Mouse (Mus musculus) C2C12 (cell line): ENCODE data around the gene Wipf2. TPM values are rescaled to one million over a fixed set of nuclear protein-coding genes. Genes with fewer than 3 reads are reported as not detected.

Experiments used
- H3K27me3 ChIP-seq: one replicate; pipeline ENCODE4 v1.6.1; 2011; ENCODE audit not compliant: control insufficient read depth, insufficient read depth, insufficient read length
- H3K36me3 ChIP-seq: one replicate; pipeline ENCODE4 v1.6.1; 2011; ENCODE audit not compliant: control insufficient read depth, insufficient read depth
- H3K4me3 ChIP-seq: one replicate; pipeline ENCODE4 v1.5.1; 2011; ENCODE audit warnings: mild to moderate bottlenecking, control low read depth; ENCODE audit not compliant: poor library complexity, insufficient read depth, severe bottlenecking
- H3K79me2 ChIP-seq: one replicate; pipeline ENCODE4 v1.6.1; 2011; ENCODE audit not compliant: control insufficient read depth, insufficient read depth
- H3K79me3 ChIP-seq: one replicate; pipeline ENCODE4 v1.6.1; 2011; ENCODE audit warnings: low read depth, control low read depth
- H3ac ChIP-seq: one replicate; pipeline ENCODE3; 2011; ENCODE audit warnings: low read depth; ENCODE audit not compliant: control insufficient read depth, insufficient read length
- CEBPB ChIP-seq: IDR thresholded peaks from one replicate; pipeline ENCODE4 v1.6.1; 2011; ENCODE audit warnings: low read depth, mild to moderate bottlenecking, control low read depth, moderate library complexity
- CTCF ChIP-seq: IDR thresholded peaks from one replicate; pipeline ENCODE4 v1.5.1; 2011; ENCODE audit not compliant: control insufficient read depth, insufficient read depth, insufficient read length
- FOSL1 ChIP-seq: IDR thresholded peaks from one replicate; pipeline ENCODE4 v1.8.0; 2011; ENCODE audit warnings: mild to moderate bottlenecking, low read length; ENCODE audit not compliant: poor library complexity, insufficient read depth, severe bottlenecking
- MAX ChIP-seq: IDR thresholded peaks from one replicate; pipeline ENCODE4 v1.6.1; 2011; ENCODE audit warnings: mild to moderate bottlenecking, control low read depth
- MYOD1 ChIP-seq: IDR thresholded peaks from one replicate; pipeline ENCODE4 v1.6.1; 2011; ENCODE audit warnings: low read depth; ENCODE audit not compliant: control insufficient read depth, insufficient read length
- MYOG ChIP-seq: IDR thresholded peaks from one replicate; pipeline ENCODE4 v1.6.1; 2011; ENCODE audit not compliant: control insufficient read depth, insufficient read length; ENCODE audit errors: extremely low read depth
- USF1 ChIP-seq: IDR thresholded peaks from one replicate; pipeline ENCODE4 v1.6.1; 2011; ENCODE audit warnings: low read depth, mild to moderate bottlenecking, control low read depth, moderate library complexity
- polyA plus RNA-seq: library from polyadenylated mRNA; unstranded; fragments of >200 nt; fragmentation: generic; extraction: Trizol; gene quantifications from one replicate; pipeline ENCODE4 v1.2.1, GENCODE M21; 2012; ENCODE audit warnings: missing spikeins

Wipf2 gene
- polyA plus RNA-seq, 1 experiment, result 4.5 TPM

DNA sequence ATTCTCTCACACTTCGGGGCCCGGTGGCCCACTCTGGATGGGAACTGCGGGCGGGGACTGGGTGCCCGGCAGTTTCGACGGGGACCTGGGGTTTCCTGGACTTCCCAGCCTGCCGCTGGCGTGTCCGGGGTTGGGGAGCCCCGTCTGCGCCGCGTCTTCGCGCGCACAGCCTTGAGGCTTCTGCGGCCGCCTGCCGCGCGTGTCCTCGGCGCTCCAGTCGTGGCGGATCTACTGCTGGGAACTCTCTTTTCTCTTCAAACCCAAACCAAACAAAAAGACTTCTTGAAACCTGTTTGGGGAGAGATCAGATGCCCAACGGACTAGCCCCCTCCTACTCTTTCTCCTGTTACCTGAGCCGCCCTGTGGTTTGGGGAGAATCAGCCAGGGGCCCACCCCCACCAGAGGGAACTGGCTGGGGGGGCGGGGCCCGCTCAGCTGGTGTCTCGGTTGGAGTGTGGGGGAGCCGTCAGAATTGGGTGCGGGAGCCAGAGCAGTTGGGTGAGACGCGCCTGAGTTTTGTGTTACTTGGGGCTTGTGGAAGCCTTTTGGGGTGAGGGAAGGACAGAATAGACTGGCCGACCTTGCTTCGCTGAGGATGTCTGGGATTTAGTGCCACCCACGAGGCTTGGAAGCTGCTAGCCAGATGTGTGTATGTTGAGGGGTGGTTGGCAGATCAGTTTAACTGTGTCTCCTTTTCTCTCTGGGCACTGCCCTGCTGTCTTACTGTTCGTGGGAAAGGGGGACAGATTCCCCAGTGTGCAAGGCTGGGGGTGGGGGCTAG, 74.7 kb downstream of the Wipf2 start:
- Histone ChIP-seq H3K79me3 (peaks cover 40% of the 10 kb centered on the region), H3K27me3 (no peaks in the 10 kb centered on the region), H3K36me3 (no peaks in the 10 kb centered on the region), H3ac (peak overlapping the region; percentile 90), H3K79me2 (peaks cover 72% of the 10 kb centered on the region), H3K4me3 (peak overlapping the region; percentile 77)
- TF ChIP-seq CEBPB, result no peak
- no peak for TF ChIP-seq MAX
- no peak for TF ChIP-seq USF1
- TF ChIP-seq MYOD1, result no peak
- no peak for TF ChIP-seq CTCF
- no peak for TF ChIP-seq FOSL1
- no peak for TF ChIP-seq MYOG

DNA sequence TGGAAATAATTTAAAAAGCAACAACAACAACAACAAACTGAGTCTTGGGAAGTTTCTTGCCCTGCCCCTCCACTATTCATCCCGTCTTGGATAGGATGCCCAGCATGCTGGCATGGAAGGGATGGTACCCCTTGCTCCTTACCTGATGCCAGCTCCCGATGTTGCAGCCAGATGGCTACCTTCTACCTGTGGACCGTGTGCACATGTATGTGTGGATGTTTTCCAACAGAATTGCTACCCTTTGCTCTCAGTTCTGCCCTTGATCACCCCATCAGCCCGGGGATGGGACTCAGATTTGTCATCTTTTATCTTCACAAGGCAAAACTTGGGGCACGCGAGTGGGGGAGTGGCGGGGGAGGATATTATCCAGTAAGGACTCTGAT, 75.3 kb downstream of the Wipf2 start:
- no peaks in the 10 kb centered on the region for H3K27me3 ChIP-seq
- TF ChIP-seq CTCF (no peak), USF1 (no peak), MAX (no peak), MYOG (no peak), FOSL1 (no peak), CEBPB (no peak), MYOD1 (no peak)
- peaks cover 45% of the 10 kb centered on the region for H3K79me3 ChIP-seq
- H3K36me3 ChIP-seq, result no peaks in the 10 kb centered on the region
- peaks cover 77% of the 10 kb centered on the region for H3K79me2 ChIP-seq
- peak overlapping the region; percentile 75 for H3ac ChIP-seq
- H3K4me3 ChIP-seq, result peak overlapping the region; percentile 77

DNA sequence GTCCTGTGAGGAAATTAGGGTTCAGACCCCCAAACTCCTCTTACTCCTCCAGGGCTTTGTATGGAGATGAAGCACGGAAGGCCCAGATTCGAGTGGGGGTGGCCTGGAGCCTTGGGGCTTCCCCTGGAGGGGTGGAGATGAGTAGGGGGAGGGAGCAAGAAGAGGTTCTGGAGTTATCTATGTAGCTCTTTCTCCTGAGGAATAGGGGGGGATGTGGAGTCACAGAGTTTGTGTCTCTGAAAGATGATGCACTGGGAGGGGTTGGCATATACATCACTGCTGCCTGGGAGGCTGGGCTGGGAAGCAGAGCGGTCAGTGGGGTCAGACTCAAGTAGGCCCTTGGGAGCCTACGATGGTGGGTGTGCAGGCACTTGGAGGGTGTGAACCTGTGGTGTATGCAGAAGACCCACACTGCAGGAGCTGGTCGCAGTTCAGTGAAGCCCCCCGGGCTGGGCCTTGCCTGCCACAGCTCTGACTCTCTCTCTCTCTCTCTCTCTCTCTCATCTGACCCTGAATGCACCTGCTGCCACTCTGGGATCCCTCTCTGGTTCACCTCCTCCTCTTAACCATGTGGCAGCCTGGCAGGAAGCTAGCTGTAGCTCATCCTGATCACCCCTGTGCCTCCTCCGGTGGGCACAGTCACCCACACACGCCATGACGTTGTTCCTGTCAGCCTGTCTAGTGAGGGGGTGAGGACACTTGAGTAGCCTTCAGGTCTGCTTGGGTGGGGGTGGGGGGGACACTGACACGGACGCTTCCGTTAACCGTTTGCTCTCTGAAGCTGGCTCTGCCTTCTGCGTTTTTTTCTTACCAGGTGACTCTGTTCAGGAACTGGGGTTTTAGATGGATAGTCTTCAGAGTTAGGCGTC, 75.9 kb downstream of the Wipf2 start:
- no peak for TF ChIP-seq FOSL1
- H3K27me3 ChIP-seq, result no peaks in the 10 kb centered on the region
- peaks cover 78% of the 10 kb centered on the region for H3K79me2 ChIP-seq
- H3K36me3 ChIP-seq, result no peaks in the 10 kb centered on the region
- H3ac ChIP-seq, result peak overlapping the region; percentile 56
- peak overlapping the region; percentile 77 for H3K4me3 ChIP-seq
- peaks cover 51% of the 10 kb centered on the region for H3K79me3 ChIP-seq

DNA sequence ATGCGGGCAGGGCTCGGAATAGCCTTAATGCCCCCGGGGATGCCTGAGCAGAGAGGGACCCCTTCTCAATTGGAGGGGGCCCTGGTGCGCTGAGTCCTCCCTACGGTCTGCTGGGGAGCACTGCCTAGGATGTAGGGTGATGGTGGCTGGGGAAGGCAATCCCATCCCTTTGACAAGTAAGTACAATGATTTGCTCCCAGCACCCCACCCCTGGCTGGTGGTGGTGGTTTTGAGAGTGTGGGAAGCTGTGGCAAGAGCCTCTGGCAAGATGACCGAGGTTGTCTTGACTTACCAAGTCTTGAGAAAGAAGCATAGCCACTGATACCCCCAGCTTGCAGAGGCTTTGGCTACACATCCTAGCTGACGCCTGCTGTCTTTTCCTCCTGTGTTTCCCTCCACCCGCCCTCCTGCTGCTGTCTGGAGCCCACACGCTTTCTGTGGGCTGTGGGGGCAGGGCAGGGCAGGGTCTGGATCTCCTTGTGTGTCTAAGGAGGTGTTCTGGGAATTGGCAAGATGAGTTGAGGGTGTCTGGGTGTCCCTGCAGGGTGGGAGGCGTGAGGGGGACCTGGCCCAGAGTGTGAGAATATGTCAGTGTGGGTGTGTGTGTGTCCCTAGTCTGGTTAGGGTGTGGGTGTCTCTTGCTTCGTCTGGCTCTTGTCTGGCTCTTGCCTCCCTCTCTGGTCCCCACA, 76.7 kb downstream of the Wipf2 start:
- Histone ChIP-seq H3ac (peak overlapping the region; percentile 44), H3K36me3 (no peaks in the 10 kb centered on the region), H3K79me3 (peaks cover 59% of the 10 kb centered on the region), H3K4me3 (peak overlapping the region; percentile 77), H3K27me3 (no peaks in the 10 kb centered on the region), H3K79me2 (peaks cover 78% of the 10 kb centered on the region)
- TF ChIP-seq MYOG (no peak), CEBPB (no peak), MAX (no peak), MYOD1 (no peak), CTCF (no peak), USF1 (no peak), FOSL1 (no peak)

DNA sequence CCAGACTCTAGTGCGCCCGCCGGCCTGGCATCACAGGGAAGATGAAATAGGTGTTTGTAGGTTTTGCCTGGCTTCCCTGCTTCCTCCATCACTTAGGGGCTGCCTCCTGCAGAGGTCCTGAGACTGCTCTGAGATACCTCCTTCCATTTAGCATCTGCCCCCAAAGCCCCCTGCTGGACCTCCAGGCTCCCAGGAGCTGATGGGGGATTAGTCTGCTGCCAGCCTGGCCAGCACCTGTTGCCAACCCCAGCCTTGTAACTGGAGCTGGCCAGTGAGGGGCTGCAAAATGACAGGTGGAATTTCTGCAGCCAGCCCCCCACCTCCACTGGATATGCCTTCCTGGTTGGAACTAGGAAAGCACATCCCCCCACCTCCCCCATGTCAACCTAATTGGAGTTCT, 77.3 kb downstream of the Wipf2 start:
- TF ChIP-seq USF1, result no peak
- TF ChIP-seq MYOD1, result peak; percentile 54

More for the DNA sequence above, 77.3 kb downstream of the Wipf2 start:
- Histone ChIP-seq H3K27me3 (no peaks in the 10 kb centered on the region), H3ac (no peak overlapping the region), H3K4me3 (peak overlapping the region; percentile 32), H3K79me3 (peaks cover 65% of the 10 kb centered on the region), H3K36me3 (no peaks in the 10 kb centered on the region), H3K79me2 (peaks cover 81% of the 10 kb centered on the region)
